Mouse (Mus musculus): ENCODE measurements around the gene Atg13.
A peak's percentile ranks its signal among the peaks of the same experiment; 100 is the strongest.
"Not testable (repeated sequence)": the region's sequence is repeated elsewhere in the genome, so short reads cannot be mapped to it uniquely, and the experiment has no call there.

Gene Atg13

DNA sequence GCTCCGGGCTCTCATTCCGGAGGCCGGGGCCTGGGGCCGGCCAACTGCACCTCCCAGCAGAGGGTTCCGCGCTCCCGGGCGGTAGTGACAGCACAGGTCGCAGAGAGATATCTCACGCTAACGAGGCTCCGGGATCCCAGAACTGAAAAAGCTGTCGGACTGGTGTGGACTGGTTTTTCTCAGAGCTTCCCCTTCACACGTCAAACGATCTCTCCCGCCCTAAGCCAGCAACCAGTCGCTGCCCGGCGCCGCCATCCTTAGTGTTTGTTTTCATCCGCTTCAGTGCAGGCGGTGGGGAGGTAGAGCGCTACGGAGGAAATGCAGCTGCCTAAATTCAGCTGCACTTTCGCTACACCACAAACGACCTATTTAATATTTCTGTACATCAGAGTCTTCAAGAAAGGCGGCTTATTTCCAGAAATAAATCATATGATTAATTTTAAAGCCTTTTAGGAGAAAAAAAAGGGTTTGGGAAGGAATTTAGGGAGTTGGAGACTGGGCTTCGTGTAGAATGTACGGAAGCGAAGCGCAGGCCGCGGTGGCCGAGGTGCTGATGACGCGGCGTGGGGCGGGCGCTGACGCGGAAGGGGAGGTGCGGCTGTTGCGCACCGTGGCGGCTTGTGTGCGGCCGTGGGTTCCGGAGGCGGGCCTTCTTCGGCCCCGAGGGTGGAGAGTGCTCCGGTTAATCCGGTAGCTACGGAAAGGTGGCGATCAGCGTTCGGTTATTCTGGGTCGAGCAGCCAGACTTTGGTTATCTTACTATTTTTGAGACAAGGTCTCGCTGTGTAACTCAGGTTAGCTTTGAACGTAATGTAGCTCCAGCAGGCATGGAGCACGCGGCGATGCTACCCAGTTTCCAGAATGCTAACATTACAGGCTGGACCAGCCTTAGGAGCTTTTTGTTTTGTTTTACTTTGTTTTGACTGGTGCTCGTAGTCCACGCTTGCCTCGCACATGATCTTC, at the start of gene Atg13, which contains the start of gene Harbi1:
Gene Atg13, minus strand, starts transcription at position 305 of the 963 bp plus-strand sequence.
Gene Harbi1, plus strand, starts transcription at position 581 of the 963 bp plus-strand sequence.
- peak; percentile 87 for DNase-seq (ENCODE audit: low read depth, low spot score)

DNA sequence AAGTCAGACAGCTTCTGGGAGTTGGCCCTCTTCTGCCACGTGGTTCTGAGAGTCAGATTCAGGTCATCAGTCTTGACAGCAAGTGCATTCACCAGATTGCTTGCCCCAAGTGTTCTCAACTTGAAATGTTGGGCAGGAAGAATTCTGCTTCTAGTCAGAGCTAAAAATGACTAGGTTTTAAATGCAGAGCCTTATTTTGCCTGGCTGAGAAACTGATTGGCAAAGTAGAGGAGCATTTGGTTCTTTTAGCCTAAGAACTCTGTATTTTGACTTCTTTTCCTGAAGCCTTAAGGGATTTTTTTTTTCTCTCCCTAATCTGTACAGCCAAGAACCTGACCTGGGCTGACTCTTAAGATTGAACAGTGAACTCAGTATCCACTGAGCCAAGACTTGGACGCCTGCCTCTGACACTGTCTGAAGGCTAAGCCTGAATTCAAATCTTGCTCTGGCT, 39.5 kb upstream of the Atg13 start:
- no peak for DNase-seq (ENCODE audit: low read depth, low spot score)

DNA sequence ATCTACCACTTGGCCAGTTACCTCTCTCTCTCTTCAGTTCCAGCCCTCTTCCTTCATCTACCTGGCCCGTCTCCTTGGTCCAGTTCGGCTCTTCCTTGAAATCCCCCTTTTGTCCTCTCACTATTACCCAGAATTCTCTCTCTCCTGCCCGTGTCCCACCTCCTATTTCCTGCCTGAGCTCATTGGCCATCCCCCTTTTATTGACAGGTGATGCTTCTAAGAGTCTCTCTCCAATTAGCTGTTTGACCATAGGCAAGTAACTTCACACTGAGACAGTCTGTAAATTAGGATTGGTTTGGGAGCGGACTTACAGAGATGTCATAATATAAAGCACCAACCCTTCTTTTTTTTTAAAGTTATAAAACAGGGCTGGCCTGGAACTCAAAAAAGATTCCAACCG, 34.3 kb upstream of the Atg13 start:
- no peak for DNase-seq (ENCODE audit: low read depth, low spot score)

DNA sequence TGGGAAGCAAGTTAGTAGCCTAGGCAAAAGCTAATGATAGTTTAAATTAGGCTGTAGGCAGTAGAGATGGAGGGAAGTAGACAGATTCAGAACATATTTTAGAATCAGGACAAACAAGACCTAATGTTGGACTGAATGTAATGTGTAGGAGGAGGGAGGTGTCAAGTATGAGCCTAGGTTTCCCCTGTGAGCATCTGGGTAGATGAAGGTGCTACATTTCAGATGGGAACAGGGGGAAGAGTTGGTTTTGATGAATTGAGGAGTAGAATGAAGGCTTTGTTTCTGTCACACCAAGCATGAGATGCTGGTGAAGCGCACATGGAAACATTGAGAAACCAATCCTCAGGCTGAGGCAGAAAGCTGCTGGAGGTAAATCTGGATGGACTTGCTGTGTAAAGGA, 29.2 kb upstream of the Atg13 start:
- DNase-seq (ENCODE audit: low read depth, low spot score) = no peak

DNA sequence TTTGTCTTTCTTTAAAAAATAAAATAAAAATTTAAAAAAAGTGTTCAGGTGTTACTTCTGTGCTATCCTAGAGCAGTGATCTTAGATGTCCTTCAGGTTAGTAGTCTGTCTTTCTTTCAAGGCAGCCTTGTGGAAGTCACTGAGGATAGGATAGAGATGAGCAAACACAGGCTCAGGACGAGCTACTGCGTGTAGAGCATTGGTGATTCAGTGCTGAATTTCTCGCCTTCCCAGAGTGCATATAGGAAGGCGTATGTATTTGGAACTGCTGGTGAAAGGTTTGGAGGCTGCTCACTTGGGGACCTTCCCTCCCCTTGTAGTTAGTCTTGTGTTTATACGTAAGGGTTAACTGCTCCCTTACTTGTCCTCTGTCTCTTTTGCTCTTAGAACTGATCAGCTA, 24.8 kb upstream of the Atg13 start:
- no peak for DNase-seq (ENCODE audit: low read depth, low spot score)

DNA sequence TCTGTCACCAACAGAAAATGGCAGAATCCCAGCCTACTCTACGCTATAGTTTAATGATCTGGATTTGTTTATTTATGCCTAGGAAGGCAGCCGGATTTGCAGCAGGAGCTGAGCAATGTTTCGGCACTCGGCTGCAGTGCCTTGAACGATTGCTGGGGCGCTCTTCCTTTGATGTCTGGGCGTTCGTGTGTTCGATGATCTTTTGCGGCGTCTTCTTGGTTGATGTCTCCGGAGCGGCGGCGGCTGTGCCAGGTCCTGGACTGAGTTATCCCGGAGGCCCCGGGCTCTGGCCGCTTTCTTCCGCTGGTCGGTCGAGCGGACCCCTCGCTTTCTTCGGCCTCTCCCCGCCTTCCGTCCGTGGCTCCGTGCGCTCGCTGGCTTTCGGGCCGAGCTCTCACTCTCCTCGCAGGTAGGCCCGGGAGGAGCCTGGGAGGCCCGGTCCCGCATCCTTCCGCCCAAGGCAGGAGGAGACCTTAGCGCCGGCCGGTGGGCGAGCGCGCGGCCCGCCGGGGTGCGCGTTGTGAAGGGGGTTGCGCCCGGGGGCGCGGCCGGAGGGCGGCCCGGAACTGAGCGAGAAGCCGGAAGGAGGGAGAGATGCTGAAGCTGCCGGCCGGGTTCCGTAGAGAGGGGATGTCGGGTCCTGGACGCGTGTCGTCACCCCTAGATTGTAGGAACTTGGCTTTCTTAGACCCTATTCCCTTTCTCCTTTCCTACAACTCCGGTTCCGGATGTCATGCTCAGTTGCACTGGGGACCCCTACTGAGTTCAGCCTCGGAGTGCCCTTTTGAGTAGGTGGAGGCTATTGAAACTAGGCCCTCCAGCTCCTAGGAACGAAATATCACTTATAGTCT, 19.8 kb upstream of the Atg13 start, which contains the start of gene Ambra1:
Gene Ambra1, plus strand, starts transcription at position 164 of the 851 bp plus-strand sequence.
- peak; percentile 96 for DNase-seq (ENCODE audit: low read depth, low spot score)

DNA sequence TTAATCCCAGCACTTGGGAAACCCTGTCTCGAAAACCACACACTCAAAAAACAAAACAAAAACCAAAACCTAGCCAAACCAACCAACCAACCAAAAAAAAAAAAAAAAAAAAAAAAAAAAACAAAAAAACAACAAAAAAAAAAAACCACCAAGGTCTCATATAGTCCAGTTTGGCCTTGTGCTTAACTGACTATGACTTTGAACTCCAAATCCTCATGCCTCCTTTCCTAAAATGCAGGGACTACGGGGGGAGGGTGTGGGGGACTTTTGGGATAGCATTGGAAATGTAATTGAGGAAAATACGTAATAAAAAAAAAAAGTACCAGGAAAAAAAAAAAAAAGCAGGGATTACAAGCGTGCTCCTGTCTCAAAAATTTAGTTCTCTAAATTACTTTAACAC, 19.2 kb upstream of the Atg13 start:
- DNase-seq (ENCODE audit: low read depth, low spot score) = no peak

DNA sequence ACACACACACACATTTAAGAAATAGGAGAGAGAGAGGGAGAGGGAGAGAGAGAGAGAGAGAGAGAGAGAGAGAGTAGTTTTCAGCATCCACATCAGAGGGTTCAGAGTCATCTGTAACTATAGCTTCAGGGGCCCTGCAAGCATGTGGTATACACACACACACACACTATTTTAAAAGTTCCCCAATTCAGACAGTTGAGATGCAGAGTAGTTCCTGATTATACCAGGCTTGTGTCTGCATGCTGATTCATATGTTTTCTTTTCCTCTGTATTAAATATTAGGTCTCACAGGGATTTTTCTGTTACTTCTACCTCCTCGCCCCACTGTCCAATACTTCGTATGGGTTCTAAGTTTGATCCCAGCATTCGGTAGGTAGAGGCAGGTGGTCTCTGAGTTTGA, 16.6 kb upstream of the Atg13 start:
- DNase-seq (ENCODE audit: low read depth, low spot score) = no peak

DNA sequence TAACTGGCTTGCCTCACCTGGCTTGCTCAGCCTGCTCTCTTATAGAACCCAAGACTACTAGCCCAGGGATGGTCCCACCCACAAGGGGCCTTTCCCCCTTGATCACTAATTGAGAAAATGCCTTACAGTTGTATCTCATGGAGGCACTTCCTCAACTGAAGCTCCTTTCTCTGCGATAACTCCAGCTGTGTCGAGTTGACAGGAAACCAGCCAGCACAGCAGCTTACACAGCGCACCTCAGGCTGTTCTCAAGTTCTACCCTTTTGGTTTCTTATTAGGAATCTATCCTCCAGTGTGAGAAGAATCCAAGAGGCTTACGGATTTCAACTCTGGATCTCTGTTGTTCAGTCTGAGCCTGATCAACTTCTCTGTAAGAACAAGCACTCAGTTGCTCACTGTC, 15.1 kb upstream of the Atg13 start:
- not testable (repeated sequence) for DNase-seq (ENCODE audit: low read depth, low spot score)

DNA sequence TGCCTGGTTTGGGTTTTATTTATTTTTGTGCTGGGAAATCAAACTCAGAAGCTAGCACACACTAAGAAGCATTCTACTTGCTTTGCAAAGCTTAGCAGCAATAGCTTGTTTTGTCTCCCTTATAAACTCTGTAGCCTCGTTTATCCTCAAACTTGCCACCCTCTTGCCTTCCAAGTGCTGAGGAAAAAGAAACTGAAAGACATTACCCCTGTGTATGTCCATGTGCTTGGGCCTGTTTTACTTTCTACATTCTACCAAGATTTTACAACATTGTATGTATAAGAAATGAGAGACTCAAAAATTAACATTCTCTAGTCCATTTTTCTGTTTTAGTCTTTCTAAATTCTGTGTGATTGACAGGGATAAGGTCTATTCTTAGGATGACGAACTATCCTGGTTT, 14.3 kb upstream of the Atg13 start:
- DNase-seq (ENCODE audit: low read depth, low spot score) = no peak

DNA sequence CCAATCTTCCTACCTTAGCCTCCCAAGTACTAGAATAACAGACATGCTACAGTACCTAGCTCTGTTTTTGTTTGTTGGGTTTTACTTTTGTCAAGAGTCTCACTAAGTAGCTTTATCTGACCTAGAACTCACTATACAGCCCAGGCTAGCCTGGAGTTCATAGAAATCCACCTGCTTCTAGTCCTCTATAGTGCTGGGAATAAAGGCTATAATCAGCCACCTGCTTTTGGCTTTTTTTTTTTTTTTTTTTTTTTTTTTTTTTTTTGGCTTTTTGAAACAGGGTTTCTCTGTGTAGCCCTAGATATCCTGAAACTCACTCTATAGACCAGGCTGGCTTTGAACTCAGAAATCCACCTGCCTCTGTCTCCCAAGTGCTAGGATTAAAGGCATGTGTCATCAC, 13.6 kb upstream of the Atg13 start:
- no peak for DNase-seq (ENCODE audit: low read depth, low spot score)

DNA sequence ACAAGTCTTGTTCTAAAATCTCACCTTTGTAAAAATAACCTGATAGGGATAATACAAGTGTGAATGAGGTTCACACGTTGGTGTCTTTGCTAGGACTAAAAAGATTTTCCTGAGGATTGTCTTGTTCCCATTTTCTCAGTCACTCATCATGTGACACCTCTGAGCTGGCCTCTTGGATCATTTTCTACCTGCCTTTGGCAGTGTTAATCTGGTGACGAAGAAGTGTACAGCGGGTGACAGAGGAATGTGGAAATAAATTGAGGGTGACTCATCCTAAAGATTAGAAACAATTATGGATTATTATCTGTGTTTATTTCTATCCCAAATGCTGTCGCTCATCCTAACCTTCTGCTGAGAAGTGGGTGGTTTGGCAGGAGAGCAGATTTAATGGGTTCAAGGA, 13.0 kb upstream of the Atg13 start:
- DNase-seq (ENCODE audit: low read depth, low spot score) = no peak

DNA sequence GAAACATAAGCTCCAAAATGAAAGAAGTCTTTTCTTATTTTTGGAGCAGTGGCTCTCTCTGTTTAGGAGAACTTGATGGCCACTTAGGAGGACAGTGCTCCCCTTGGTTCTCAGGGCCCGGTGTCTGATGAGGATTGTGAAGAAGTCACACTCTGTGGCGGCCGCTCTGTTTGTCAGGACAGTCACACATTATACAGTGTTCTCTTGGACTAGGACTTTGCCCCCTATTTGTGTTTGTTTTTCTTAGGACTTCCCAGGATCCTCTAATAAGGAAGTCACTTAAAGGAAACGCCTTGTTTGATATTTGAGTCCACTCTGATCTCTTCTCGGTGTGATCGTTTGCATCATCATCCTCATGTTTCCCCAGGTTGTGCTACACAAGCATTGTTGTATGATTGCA, 7.9 kb upstream of the Atg13 start:
- DNase-seq (ENCODE audit: low read depth, low spot score) = no peak

DNA sequence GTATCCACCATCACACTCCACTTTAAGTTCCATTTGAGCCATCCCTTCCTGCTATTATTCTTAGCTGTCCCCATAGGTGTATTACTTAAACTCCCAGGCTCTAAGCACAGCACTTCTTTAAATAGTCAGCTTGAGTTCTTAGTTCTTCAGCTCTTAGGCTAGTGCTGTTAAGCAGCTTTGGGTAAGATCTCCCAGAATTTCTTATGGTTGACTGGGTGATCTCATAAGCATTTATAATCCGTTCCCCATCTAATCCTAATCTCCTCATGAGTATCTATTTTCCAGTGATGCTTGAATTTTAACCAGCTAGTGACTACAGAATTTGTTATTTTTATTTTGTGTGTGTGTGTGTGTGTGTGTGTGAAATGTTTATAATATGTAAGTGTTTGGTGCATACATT, 4.5 kb upstream of the Atg13 start:
- no peak for DNase-seq (ENCODE audit: low read depth, low spot score)

DNA sequence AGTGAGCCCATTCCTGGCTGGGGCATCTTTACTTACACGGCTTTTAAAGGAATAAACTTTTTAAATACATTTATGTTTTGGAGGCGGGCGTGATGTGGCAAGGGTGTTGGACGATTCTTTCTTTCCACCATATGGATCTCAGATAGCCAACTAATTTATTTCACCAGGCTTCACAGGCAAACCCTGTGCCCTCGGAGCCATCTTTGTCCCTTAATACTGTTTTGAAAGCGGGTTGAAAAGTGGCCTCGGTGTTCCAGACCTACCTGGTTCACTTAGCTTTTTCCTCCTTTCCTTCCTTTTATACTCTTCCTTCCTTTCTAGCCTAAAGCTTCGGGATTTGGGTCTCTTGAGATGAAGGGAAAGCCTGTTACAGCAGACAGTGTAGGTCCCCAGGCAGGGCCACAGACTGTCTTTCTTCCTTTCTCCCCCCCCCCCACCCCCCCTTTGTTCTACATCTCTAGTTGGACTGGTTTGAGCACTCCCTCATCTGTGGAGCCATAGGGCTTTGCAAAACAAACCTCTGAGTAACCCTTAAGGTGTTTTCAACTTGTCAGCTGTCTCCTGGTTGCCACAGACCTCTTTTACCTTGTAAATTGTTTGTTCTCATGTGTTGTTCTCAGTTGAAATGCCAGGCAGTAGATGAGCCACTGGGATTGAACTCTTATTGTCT, 1.0 kb upstream of the Atg13 start:
- DNase-seq (ENCODE audit: low read depth, low spot score) = peak; percentile 45

DNA sequence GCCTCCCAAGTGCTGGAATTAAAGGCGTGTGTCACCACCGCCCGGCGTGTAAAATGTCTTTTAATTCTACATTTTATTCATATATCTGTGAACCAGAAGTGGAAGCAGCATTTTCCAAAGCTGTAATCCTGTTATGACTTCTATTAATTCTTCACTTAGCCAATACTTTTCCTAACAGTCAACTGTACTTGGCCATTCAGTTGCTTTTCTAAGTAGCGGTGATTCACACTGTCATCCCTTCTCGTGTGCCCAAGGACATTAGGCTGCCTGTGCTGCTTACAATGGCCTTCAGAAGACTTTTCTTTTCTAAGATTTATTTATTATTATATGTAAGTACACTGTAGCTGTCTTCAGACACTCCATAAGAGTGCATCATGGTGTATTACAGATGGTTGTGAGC, 2.0 kb downstream of the Atg13 start:
- no peak for DNase-seq (ENCODE audit: low read depth, low spot score)

DNA sequence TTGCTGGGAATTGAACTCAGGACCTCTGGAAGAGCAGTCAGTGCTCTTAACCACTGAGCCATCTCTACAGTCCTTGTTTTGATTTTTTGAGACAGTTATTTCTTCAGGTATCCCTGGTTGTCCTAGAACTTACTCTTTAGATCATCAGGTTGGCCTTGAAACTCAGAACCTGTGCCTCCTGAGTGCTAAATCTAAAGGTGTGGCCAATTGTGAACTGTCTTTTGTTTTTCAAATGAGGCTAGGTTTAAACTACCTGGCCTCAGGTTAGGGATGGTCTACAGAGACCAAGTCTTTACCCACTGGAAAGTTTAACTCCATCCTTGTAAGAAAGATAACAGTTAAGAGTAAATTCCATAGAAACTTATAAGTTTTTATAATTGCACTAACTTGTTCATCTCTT, 3.9 kb downstream of the Atg13 start:
- no peak for DNase-seq (ENCODE audit: low read depth, low spot score)

DNA sequence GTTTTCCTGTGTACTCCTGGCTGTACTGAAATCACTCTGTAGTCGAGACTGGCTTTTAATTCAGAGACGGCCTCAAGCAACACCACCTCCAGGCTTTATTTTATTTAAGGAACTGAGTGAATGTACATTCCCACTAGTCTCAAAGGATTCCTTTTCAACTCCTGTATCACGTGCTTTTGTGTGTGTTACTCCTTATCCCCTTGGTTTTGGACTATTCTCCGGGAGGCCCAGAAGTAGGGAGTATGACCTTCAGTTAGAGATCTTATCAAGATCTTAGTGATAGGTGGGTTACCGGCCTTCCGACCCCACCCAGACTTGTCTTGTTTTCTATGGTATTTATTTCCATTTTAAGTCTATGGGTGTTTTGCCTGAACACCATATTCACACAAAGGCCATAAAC, 4.6 kb downstream of the Atg13 start:
- DNase-seq (ENCODE audit: low read depth, low spot score) = no peak

DNA sequence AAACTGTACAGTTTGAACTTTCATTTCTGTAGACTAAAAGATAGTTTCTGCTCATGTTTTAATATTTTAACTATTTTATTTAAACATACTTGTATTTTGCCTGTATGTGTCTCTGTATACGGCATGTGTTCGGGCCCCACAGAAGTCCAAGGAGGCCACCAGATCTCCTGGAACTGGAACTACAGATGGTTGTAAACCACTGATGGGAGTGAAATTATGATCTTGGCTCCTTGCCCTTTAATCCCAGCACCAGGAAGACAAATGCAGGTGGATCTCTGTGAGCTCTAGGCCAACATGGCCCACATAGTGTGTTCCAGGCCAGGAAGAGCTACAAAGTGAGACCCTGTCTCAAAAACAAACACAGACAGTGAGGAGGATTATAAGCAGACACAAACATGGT, 9.0 kb downstream of the Atg13 start:
- no peak for DNase-seq (ENCODE audit: low read depth, low spot score)

DNA sequence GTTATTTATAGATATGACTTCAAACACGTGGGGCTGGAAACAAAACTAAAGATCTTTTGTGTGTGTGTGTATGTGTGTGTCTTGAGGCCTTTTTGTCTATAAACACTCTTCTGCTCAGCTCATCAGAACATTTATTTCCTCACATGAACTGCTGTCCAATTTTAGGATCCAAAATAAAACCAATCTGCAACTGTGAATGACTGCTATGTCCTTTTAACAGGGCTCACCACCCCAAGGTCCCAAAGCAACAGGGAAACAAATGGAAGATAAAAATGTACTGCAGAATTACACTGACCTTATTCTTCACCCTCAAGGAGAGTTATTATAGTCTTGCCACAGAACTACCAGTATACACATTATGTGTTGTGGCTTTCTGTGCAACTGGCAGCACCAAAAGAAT, 11.2 kb downstream of the Atg13 start:
- DNase-seq (ENCODE audit: low read depth, low spot score) = no peak

DNA sequence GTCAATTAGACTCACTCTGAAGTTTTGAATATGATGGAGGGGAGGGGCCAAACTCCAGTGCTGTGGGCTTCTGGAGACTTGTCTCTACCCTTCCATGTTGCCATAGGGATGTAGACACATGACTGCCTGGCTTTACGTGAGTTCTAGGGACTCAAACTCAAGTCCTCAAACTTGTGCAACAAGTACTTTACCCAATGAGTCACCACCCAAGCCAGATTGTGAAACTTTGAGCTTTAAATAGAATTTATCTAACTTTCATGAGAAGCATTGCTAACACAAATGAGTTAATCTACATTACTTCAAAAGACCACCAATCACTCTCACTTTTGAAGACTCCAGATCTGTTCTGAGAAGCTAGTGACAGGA, 14.2 kb downstream of the Atg13 start:
- peak; percentile 78 for DNase-seq (ENCODE audit: low read depth, low spot score)

Measured in 3T3-L1 (cell line).